ENCODE assay signal across 32 mouse cellular contexts in the genomic region with DNA sequence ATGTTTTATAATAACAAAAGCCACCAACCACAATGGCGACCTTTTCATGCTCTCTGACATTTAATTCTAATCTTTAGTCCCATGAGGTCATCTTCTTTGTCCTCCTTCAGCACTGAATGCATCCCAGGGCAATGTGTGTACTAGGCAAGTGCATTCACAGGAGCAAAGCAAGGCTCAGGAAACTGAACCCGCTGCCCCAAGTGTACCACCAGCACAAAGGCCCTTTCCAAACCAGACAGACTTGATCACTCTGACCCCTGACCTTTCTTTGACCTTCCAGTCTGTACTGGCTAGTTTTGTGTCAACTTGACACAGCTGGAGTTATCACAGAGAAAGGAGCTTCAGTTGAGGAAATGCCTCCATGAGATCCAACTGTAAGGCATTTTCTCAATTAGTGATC. TPM values are rescaled to one million over a fixed set of nuclear protein-coding genes. Genes with fewer than 3 reads are reported as not detected.
DNase-seq lines count a peak whose midpoint lies in the region; ATAC-seq lines count a peak whose summit lies in the region.
"Had no signal": no experiment of that assay in that cellular context is flagged by ENCODE, and none has a peak within 500 bp of the region (broad histone marks: within the 10 kb centered on the region; RNA-seq: fewer than 3 reads in every experiment).

No protein-coding gene starts in this region.

- no peaks in the 10 kb centered on the region for H3K27me3 ChIP-seq in liver, embryonic 12.5 days (replicated peaks)
- H3K27me3 ChIP-seq in kidney, embryonic 14.5 days (ENCODE audit: control insufficient read depth, insufficient read depth, low read length): no peaks in the 10 kb centered on the region
- H3K27me3 ChIP-seq: embryonic facial prominence, embryonic 12.5 days; forebrain, embryonic 15.5 days; heart, embryonic 15.5 days; hindbrain, embryonic 13.5 days; kidney, embryonic 15.5 days; limb, embryonic 12.5 days had no signal

- H3K4me2 ChIP-seq in liver, embryonic 12.5 days: no peak overlapping the region
- no peak overlapping the region for H3K4me2 ChIP-seq in kidney, embryonic 14.5 days (replicated peaks; ENCODE audit: low read depth, low read length)
- H3K4me2 ChIP-seq: embryonic facial prominence, embryonic 12.5 days; forebrain, embryonic 15.5 days; heart, embryonic 15.5 days; hindbrain, embryonic 13.5 days; limb, embryonic 12.5 days; lung, embryonic 14.5 days had no signal

- H3K4me1 ChIP-seq in liver, embryonic 12.5 days: peaks cover 45% of the 10 kb centered on the region
- H3K4me1 ChIP-seq in kidney, embryonic 14.5 days (ENCODE audit: control insufficient read depth, insufficient read depth, low read length): peaks cover 10% of the 10 kb centered on the region

- WGBS in liver, embryonic 12.5 days (ENCODE audit: insufficient replicate concordance): 70% methylated on average over 2 of the region's 2 CpGs
- WGBS in kidney, embryonic 14.5 days: 73% methylated on average over 2 of the region's 2 CpGs

- peak overlapping the region; percentile 31; the same call in 1 of the 2 replicates for H3K27ac ChIP-seq in liver, embryonic 12.5 days
- H3K27ac ChIP-seq in kidney, embryonic 14.5 days (ENCODE audit: low read depth, low read length): no peak overlapping the region
- H3K27ac ChIP-seq: embryonic facial prominence, embryonic 12.5 days had no signal

- ATAC-seq in liver, embryonic 12.5 days: no peak
- ATAC-seq in kidney, embryonic 14.5 days (ENCODE audit: low FRiP score, low TSS enrichment): no peak
- ATAC-seq: forebrain, embryonic 15.5 days; intestine, postnatal 0 days had no signal

- DNase-seq in liver: no peak
- peak; percentile 6 for DNase-seq in thymus, postnatal 4 days
- no peak for DNase-seq in thymus, postnatal 0 days (ENCODE audit: low spot score)
- peak; percentile 47 for DNase-seq in embryo, embryonic 11 days
- no peak for DNase-seq in cerebellum, postnatal 14 days
- DNase-seq: adrenal gland, adult 8-10 months; cerebellum, adult 8-10 months; cerebellum, postnatal 36 days; gastrocnemius, postnatal 25 days; heart, adult 11 months; kidney, postnatal 25 days; lung, embryonic 14.5 days; lung, postnatal 14 days; right cerebral cortex, adult 18-20 months; spleen, adult 18-20 months; thymus, postnatal 36 days had no signal

- H3K36me3 ChIP-seq in liver, embryonic 12.5 days: peaks cover 22% of the 10 kb centered on the region
- peaks cover 18% of the 10 kb centered on the region for H3K36me3 ChIP-seq in kidney, embryonic 14.5 days (ENCODE audit: control insufficient read depth, insufficient read depth, low read length)

- no peak overlapping the region for H3K4me3 ChIP-seq in liver, embryonic 12.5 days
- H3K4me3 ChIP-seq in kidney, embryonic 14.5 days (ENCODE audit: low read length): no peak overlapping the region
- H3K4me3 ChIP-seq: embryonic facial prominence, embryonic 12.5 days; forebrain, embryonic 15.5 days; heart, embryonic 10.5 days; heart, embryonic 15.5 days; hindbrain, embryonic 13.5 days; kidney, embryonic 15.5 days; left cerebral cortex, adult 2 months had no signal

- H3K9ac ChIP-seq in liver, embryonic 12.5 days: no peak overlapping the region
- H3K9ac ChIP-seq in kidney, embryonic 14.5 days (ENCODE audit: low read depth, low read length): no peak overlapping the region
- H3K9ac ChIP-seq: embryonic facial prominence, embryonic 12.5 days; forebrain, embryonic 15.5 days; heart, embryonic 15.5 days; hindbrain, embryonic 13.5 days; limb, embryonic 12.5 days; liver, embryonic 14.5 days; lung, embryonic 14.5 days had no signal

- H3K9me3 ChIP-seq in liver, embryonic 12.5 days (replicated peaks): no peaks in the 10 kb centered on the region
- H3K9me3 ChIP-seq in kidney, embryonic 14.5 days (ENCODE audit: control insufficient read depth, low read length): no peaks in the 10 kb centered on the region
- H3K9me3 ChIP-seq: embryonic facial prominence, embryonic 12.5 days; forebrain, embryonic 10.5 days; forebrain, embryonic 15.5 days; heart, embryonic 10.5 days; heart, embryonic 15.5 days; hindbrain, embryonic 13.5 days; kidney, embryonic 15.5 days; limb, embryonic 12.5 days had no signal

RNA-seq across cellular contexts. Expression of a gene that starts 1.5 kb away (rescaled TPM):
- 29.1 and 30.1 TPM in 2 replicates for polyA plus RNA-seq in liver, embryonic 12.5 days (2016; fragmentation: Nextera tagmentation; extraction: Ambion mirVana)
- polyA plus RNA-seq in thymus, postnatal 0 days (2015; fragmentation: Nextera tagmentation; extraction: Ambion mirVana): 25.3 and 27.7 TPM in 2 replicates
- 20.4 and 37.0 TPM in 2 replicates for polyA plus RNA-seq in kidney, embryonic 14.5 days (2014; fragmentation: Nextera tagmentation; extraction: Ambion mirVana)

RNA-seq across cellular contexts. Expression of a gene that starts 3.3 kb away (rescaled TPM):
- not detected in 2 replicates for polyA plus RNA-seq in liver, embryonic 12.5 days (2016; fragmentation: Nextera tagmentation; extraction: Ambion mirVana)
- polyA plus RNA-seq in thymus, postnatal 0 days (2015; fragmentation: Nextera tagmentation; extraction: Ambion mirVana): not detected in 2 replicates
- polyA plus RNA-seq in kidney, embryonic 14.5 days (2014; fragmentation: Nextera tagmentation; extraction: Ambion mirVana): not detected in 2 replicates
- polyA plus RNA-seq: frontal cortex, adult 2 months; heart, embryonic 15.5 days; hindbrain, embryonic 13.5 days; intestine, postnatal 0 days; kidney, embryonic 15.5 days; liver, embryonic 14.5 days; lung, embryonic 14.5 days; neural tube, embryonic 14.5 days had no signal

RNA-seq across cellular contexts. Expression of a gene that starts 22.7 kb away (rescaled TPM):
- polyA plus RNA-seq in liver, embryonic 12.5 days (2016; fragmentation: Nextera tagmentation; extraction: Ambion mirVana): 141 and 145 TPM in 2 replicates
- 103 and 106 TPM in 2 replicates for polyA plus RNA-seq in thymus, postnatal 0 days (2015; fragmentation: Nextera tagmentation; extraction: Ambion mirVana)
- polyA plus RNA-seq in kidney, embryonic 14.5 days (2014; fragmentation: Nextera tagmentation; extraction: Ambion mirVana): 131 and 145 TPM in 2 replicates

RNA-seq across cellular contexts. Expression of a gene that starts 31.8 kb away (rescaled TPM):
- 46.8 and 47.0 TPM in 2 replicates for polyA plus RNA-seq in liver, embryonic 12.5 days (2016; fragmentation: Nextera tagmentation; extraction: Ambion mirVana)
- 56.7 and 58.4 TPM in 2 replicates for polyA plus RNA-seq in thymus, postnatal 0 days (2015; fragmentation: Nextera tagmentation; extraction: Ambion mirVana)
- 66.3 and 79.1 TPM in 2 replicates for polyA plus RNA-seq in kidney, embryonic 14.5 days (2014; fragmentation: Nextera tagmentation; extraction: Ambion mirVana)

RNA-seq across cellular contexts. Expression of a gene that starts 54.7 kb away (rescaled TPM):
- polyA plus RNA-seq in liver, embryonic 12.5 days (2016; fragmentation: Nextera tagmentation; extraction: Ambion mirVana): 0.02 and 0.37 TPM in 2 replicates
- 0.01 and 0.03 TPM in 2 replicates for polyA plus RNA-seq in thymus, postnatal 0 days (2015; fragmentation: Nextera tagmentation; extraction: Ambion mirVana)
- polyA plus RNA-seq in kidney, embryonic 14.5 days (2014; fragmentation: Nextera tagmentation; extraction: Ambion mirVana): 0.09 TPM in 1 of 2 replicates, not detected in the other
- polyA plus RNA-seq: heart, embryonic 10.5 days; heart, embryonic 15.5 days; limb, embryonic 12.5 days; lung, embryonic 14.5 days; stomach, embryonic 16.5 days had no signal

Comparison
In these comparisons a context has a peak if more than half of its experiments do, and no peak if none do; other contexts are left out.
1. DNase-seq: peak in thymus, postnatal 4 days (single experiment) and embryo, embryonic 11 days (single experiment); none in liver (single experiment), thymus, postnatal 0 days (single experiment) and cerebellum, postnatal 14 days (0 of 2).